Mouse (Mus musculus) forebrain, embryonic 15.5 days (tissue): ENCODE results near the gene Slc25a53. TPM values are rescaled to one million over a fixed set of nuclear protein-coding genes. Genes with fewer than 3 reads are reported as not detected.
"Not testable (repeated sequence)": the region's sequence is repeated elsewhere in the genome, so short reads cannot be mapped to it uniquely, and the experiment has no call there.

Source experiments
- ATAC-seq: fragments of 200-750 bp; cut with Nextera tagmentation; replicated peaks from 2 replicates; pipeline ENCODE4 v1.8.0; 2017; ENCODE audit warnings: mild to moderate bottlenecking, moderate TSS enrichment, moderate library complexity
- H3K27ac ChIP-seq: fragments of 300-500 bp; sonication (generic); replicated peaks from 2 replicates; pipeline ENCODE4 v1.5.1; 2015; ENCODE audit warnings: mild to moderate bottlenecking, inconsistent platforms
- H3K27me3 ChIP-seq: fragments of 300-500 bp; sonication (generic); 2 replicates; pipeline ENCODE4 v1.6.1; 2015; ENCODE audit warnings: inconsistent platforms
- H3K36me3 ChIP-seq: fragments of 300-500 bp; sonication (generic); 2 replicates; pipeline ENCODE4 v1.6.1; 2015; ENCODE audit warnings: mild to moderate bottlenecking, inconsistent platforms
- H3K4me1 ChIP-seq: fragments of 300-500 bp; sonication (generic); 2 replicates; pipeline ENCODE4 v1.6.1; 2015; ENCODE audit warnings: inconsistent platforms
- H3K4me2 ChIP-seq: fragments of 300-500 bp; sonication (generic); replicated peaks from 2 replicates; pipeline ENCODE4 v1.6.1; 2015; ENCODE audit warnings: mild to moderate bottlenecking, inconsistent platforms
- H3K4me3 ChIP-seq: fragments of 300-500 bp; sonication (generic); 2 replicates; pipeline ENCODE4 v1.5.1; 2015; ENCODE audit warnings: mild to moderate bottlenecking, inconsistent platforms
- H3K9ac ChIP-seq: fragments of 300-500 bp; sonication (generic); replicated peaks from 2 replicates; pipeline ENCODE4 v1.6.1; 2015; ENCODE audit warnings: mild to moderate bottlenecking, inconsistent platforms
- H3K9me3 ChIP-seq: fragments of 300-500 bp; sonication (generic); 2 replicates; pipeline ENCODE4 v1.6.1; 2016; ENCODE audit warnings: inconsistent platforms
- WGBS: fragments of 180-500 bp; shearing (Covaris S2); methylation state at CpG from one replicate; pipeline ENCODE4 v1.1.7; 2015; ENCODE audit warnings: mixed read lengths; 5-methylcytosine and 5-hydroxymethylcytosine counted together
- polyA plus RNA-seq: library from polyadenylated mRNA; unstranded; fragments of >200 nt; fragmentation: Nextera tagmentation; extraction: Ambion mirVana; gene quantifications from 2 replicates; pipeline ENCODE4 v1.2.1, GENCODE M21; 2015

The Slc25a53 gene
- polyA plus RNA-seq, 1 experiment from 2014 or later: 17.8 TPM

- H3K9me3 ChIP-seq, H3K36me3 ChIP-seq, H3K27ac ChIP-seq, H3K27me3 ChIP-seq, H3K4me1 ChIP-seq: not testable (repeated sequence)
- ATAC-seq: peak; percentile 100
- WGBS: 27% methylated on average over 13 of the region's 13 CpGs
- peak overlapping the region; percentile 28; the same call in 1 of the 2 replicates for H3K9ac ChIP-seq
- H3K4me3 ChIP-seq: peak overlapping the region; percentile 45
- peak overlapping the region; percentile 44 for H3K4me2 ChIP-seq
Measured at GRCm38 (mm10) chrX:136957583-136958279, 80.4 kb downstream of the Slc25a53 start.

DNA sequence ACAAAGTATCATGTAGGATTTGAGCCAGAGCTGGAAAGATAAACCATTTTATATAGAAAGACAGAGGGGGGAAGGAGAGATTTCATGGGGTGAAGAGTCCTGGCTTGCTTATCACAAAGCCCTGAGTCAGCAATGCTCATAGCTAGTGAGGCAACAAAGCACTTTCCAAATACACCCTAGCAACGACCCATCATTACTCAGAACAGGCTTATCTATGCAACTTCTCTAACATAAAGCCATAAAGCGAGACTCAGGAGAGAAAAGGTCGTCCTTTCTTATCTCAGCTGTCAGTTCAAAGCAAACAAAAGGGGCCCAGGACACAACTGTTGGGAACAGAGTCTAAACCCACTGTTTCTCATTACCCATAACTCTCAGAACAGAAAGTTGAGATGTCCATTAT lies 100.1 kb downstream of the Slc25a53 start:
- Histone ChIP-seq H3K4me2 (no peak overlapping the region), H3K27ac (no peak overlapping the region), H3K36me3 (no peaks in the 10 kb centered on the region), H3K4me3 (no peak overlapping the region), H3K9me3 (no peaks in the 10 kb centered on the region), H3K9ac (no peak overlapping the region), H3K27me3 (no peaks in the 10 kb centered on the region), H3K4me1 (no peaks in the 10 kb centered on the region)
- ATAC-seq: no peak
- WGBS: 56% methylated on average over 3 of the region's 3 CpGs

Other genes starting within 250 kb of the Slc25a53 start
- 10.3 and 12.6 TPM in 2 replicates for gene Plp1, start 215.6 kb downstream of the Slc25a53 start, polyA plus RNA-seq
- gene Rab9b, start 169.5 kb downstream of the Slc25a53 start, polyA plus RNA-seq: 10.8 and 12.3 TPM in 2 replicates
- not detected in 2 replicates for gene H2bfm, start 111.0 kb downstream of the Slc25a53 start, polyA plus RNA-seq
- gene Tmsb15b2, start 62.8 kb downstream of the Slc25a53 start, polyA plus RNA-seq: 109 and 124 TPM in 2 replicates
- 11.1 and 12.5 TPM in 2 replicates for gene Tmsb15l, start 61.4 kb downstream of the Slc25a53 start, polyA plus RNA-seq
- 56.2 and 56.3 TPM in 2 replicates for gene Tmsb15b1, start 61.4 kb downstream of the Slc25a53 start, polyA plus RNA-seq
- gene Zcchc18, start 45.1 kb downstream of the Slc25a53 start, polyA plus RNA-seq: 284 and 313 TPM in 2 replicates
- gene Fam199x, start 11.3 kb upstream of the Slc25a53 start, polyA plus RNA-seq: 6.4 and 7.3 TPM in 2 replicates
- not detected in 2 replicates for gene Esx1, start 83.8 kb upstream of the Slc25a53 start, polyA plus RNA-seq